In the genomic region with DNA sequence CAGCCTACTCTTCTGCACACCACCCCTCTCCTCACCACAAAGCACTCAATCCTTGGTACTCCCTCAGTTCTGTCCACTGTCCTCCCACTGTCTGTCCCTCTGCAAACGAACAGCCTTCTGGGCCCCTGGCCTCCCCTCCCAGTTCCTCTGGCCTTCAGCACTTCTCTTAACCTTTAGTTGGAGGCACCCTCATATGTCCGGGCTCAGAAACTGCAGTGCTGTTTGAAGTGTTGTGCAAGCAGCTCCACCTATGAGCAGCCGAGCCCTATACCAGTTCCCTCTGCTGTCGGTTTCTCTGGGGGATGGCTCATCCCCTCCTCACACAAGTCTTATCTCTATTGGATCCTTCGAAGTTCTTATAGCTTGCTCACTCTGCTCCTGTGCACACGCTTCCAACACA, we compare ENCODE assay signal across 27 mouse cellular contexts. TPM values are rescaled to one million over a fixed set of nuclear protein-coding genes. Genes with fewer than 3 reads are reported as not detected.
DNase-seq lines count a peak whose midpoint lies in the region; ATAC-seq and TF ChIP-seq lines count a peak whose summit lies in the region.
"Had no signal": no experiment of that assay in that cellular context is flagged by ENCODE, and none has a peak within 500 bp of the region (broad histone marks: within the 10 kb centered on the region; RNA-seq: fewer than 3 reads in every experiment).

No protein-coding gene starts in this region.

- peak; percentile 50; the same call in 1 of the 2 replicates for ATAC-seq in intestine, embryonic 16.5 days
- no peak for ATAC-seq in intestine, embryonic 15.5 days
- ATAC-seq in liver, embryonic 16.5 days (ENCODE audit: low read depth), result 0 out of 2 replicates have a peak, but pooled peaks have one; percentile 11
- peak; percentile 62 for ATAC-seq in megakaryocyte progenitor cell, adult 5-6 weeks (replicated peaks; ENCODE audit: poor library complexity)
- no peak for ATAC-seq in midbrain, embryonic 15.5 days (replicated peaks)
- ATAC-seq in hindbrain, embryonic 12.5 days (ENCODE audit: low FRiP score), result no peak
- ATAC-seq: activated CD4-positive, CD25-positive, alpha-beta regulatory T cell, adult 4 months; forebrain, embryonic 16.5 days; Patski had no signal

- TF ChIP-seq POLR2A in bone marrow, adult 2 months (IDR thresholded peaks at IDR 0.05; ENCODE audit: borderline replicate concordance, control insufficient read depth, low read depth, low read length), result no peak

- no peaks in the 10 kb centered on the region for H3K9me3 ChIP-seq in intestine, embryonic 16.5 days (ENCODE audit: control insufficient read depth, low read length)
- no peaks in the 10 kb centered on the region for H3K9me3 ChIP-seq in intestine, embryonic 15.5 days
- H3K9me3 ChIP-seq in liver, embryonic 16.5 days (replicated peaks; ENCODE audit: control insufficient read depth, low read length), result no peaks in the 10 kb centered on the region
- no peaks in the 10 kb centered on the region for H3K9me3 ChIP-seq in midbrain, embryonic 15.5 days
- H3K9me3 ChIP-seq in hindbrain, embryonic 12.5 days (replicated peaks), result no peaks in the 10 kb centered on the region
- H3K9me3 ChIP-seq: embryonic facial prominence, embryonic 13.5 days; forebrain, embryonic 12.5 days; heart, embryonic 15.5 days; hindbrain, embryonic 15.5 days had no signal

- no peaks in the 10 kb centered on the region for H3K27me3 ChIP-seq in intestine, embryonic 16.5 days (replicated peaks; ENCODE audit: control insufficient read depth, insufficient read depth, low read length)
- no peaks in the 10 kb centered on the region for H3K27me3 ChIP-seq in intestine, embryonic 15.5 days (replicated peaks)
- no peaks in the 10 kb centered on the region; the same call in 1 of the 2 replicates for H3K27me3 ChIP-seq in liver, embryonic 16.5 days (ENCODE audit: control insufficient read depth, insufficient read depth, low read depth, low read length)
- H3K27me3 ChIP-seq in midbrain, embryonic 15.5 days (replicated peaks), result no peaks in the 10 kb centered on the region; the same call in 1 of the 2 replicates
- no peaks in the 10 kb centered on the region for H3K27me3 ChIP-seq in hindbrain, embryonic 12.5 days
- H3K27me3 ChIP-seq: hindbrain, embryonic 15.5 days; Patski had no signal

- H3K4me2 ChIP-seq in intestine, embryonic 16.5 days (ENCODE audit: low read depth, low read length), result no peak overlapping the region
- no peak overlapping the region for H3K4me2 ChIP-seq in intestine, embryonic 15.5 days (replicated peaks)
- no peak overlapping the region for H3K4me2 ChIP-seq in liver, embryonic 16.5 days (ENCODE audit: low read depth, low read length)
- no peak overlapping the region for H3K4me2 ChIP-seq in midbrain, embryonic 15.5 days
- H3K4me2 ChIP-seq in hindbrain, embryonic 12.5 days (replicated peaks), result no peak overlapping the region
- H3K4me2 ChIP-seq: embryonic facial prominence, embryonic 13.5 days; forebrain, embryonic 12.5 days; heart, embryonic 11.5 days; heart, embryonic 15.5 days; hindbrain, embryonic 15.5 days had no signal

- no peak overlapping the region for H3K27ac ChIP-seq in intestine, embryonic 16.5 days (ENCODE audit: low read length)
- H3K27ac ChIP-seq in intestine, embryonic 15.5 days, result no peak overlapping the region
- peak overlapping the region; percentile 79 for H3K27ac ChIP-seq in bone marrow, adult 2 months (ENCODE audit: control insufficient read depth, insufficient read depth, low read depth, low read length, poor library complexity)
- H3K27ac ChIP-seq in liver, embryonic 16.5 days (ENCODE audit: low read length), result no peak overlapping the region
- no peak overlapping the region for H3K27ac ChIP-seq in midbrain, embryonic 15.5 days
- H3K27ac ChIP-seq in hindbrain, embryonic 12.5 days, result no peak overlapping the region
- H3K27ac ChIP-seq: embryonic facial prominence, embryonic 13.5 days; forebrain, embryonic 12.5 days; heart, adult 2 months; heart, embryonic 15.5 days; hindbrain, embryonic 15.5 days had no signal

- H3K4me3 ChIP-seq in intestine, embryonic 16.5 days (ENCODE audit: low read length), result no peak overlapping the region
- H3K4me3 ChIP-seq in intestine, embryonic 15.5 days (replicated peaks), result no peak overlapping the region
- peak overlapping the region; percentile 10 for H3K4me3 ChIP-seq in bone marrow, adult 2 months (replicated peaks; ENCODE audit: control insufficient read depth, low read depth, low read length)
- no peak overlapping the region for H3K4me3 ChIP-seq in liver, embryonic 16.5 days (ENCODE audit: low read depth, low read length)
- H3K4me3 ChIP-seq in midbrain, embryonic 15.5 days, result no peak overlapping the region
- no peak overlapping the region for H3K4me3 ChIP-seq in hindbrain, embryonic 12.5 days
- H3K4me3 ChIP-seq: embryonic facial prominence, embryonic 13.5 days; forebrain, embryonic 12.5 days; heart, adult 2 months; heart, embryonic 15.5 days; hindbrain, embryonic 15.5 days had no signal

- H3K36me3 ChIP-seq in intestine, embryonic 16.5 days (ENCODE audit: control insufficient read depth, insufficient read depth, low read length), result no peaks in the 10 kb centered on the region
- no peaks in the 10 kb centered on the region for H3K36me3 ChIP-seq in intestine, embryonic 15.5 days
- no peaks in the 10 kb centered on the region for H3K36me3 ChIP-seq in liver, embryonic 16.5 days (ENCODE audit: control insufficient read depth, insufficient read depth)
- H3K36me3 ChIP-seq in midbrain, embryonic 15.5 days (replicated peaks), result no peaks in the 10 kb centered on the region
- no peaks in the 10 kb centered on the region for H3K36me3 ChIP-seq in hindbrain, embryonic 12.5 days
- H3K36me3 ChIP-seq: embryonic facial prominence, embryonic 13.5 days; forebrain, embryonic 12.5 days; heart, embryonic 15.5 days; hindbrain, embryonic 15.5 days had no signal

- no peak for TF ChIP-seq CTCF in bone marrow, adult 2 months (IDR thresholded peaks at IDR 0.05; ENCODE audit: control insufficient read depth, insufficient read depth, low read length)

- H3K9ac ChIP-seq in intestine, embryonic 16.5 days (ENCODE audit: low read depth, low read length), result no peak overlapping the region
- no peak overlapping the region for H3K9ac ChIP-seq in intestine, embryonic 15.5 days
- H3K9ac ChIP-seq in liver, embryonic 16.5 days (ENCODE audit: low read depth, low read length), result no peak overlapping the region
- H3K9ac ChIP-seq in midbrain, embryonic 15.5 days, result no peak overlapping the region
- no peak overlapping the region for H3K9ac ChIP-seq in hindbrain, embryonic 12.5 days
- H3K9ac ChIP-seq: embryonic facial prominence, embryonic 13.5 days; forebrain, embryonic 12.5 days; heart, embryonic 15.5 days; hindbrain, embryonic 15.5 days had no signal

- H3K4me1 ChIP-seq in intestine, embryonic 16.5 days (ENCODE audit: control insufficient read depth, insufficient read depth, low read length), result no peaks in the 10 kb centered on the region
- H3K4me1 ChIP-seq in intestine, embryonic 15.5 days (replicated peaks), result no peaks in the 10 kb centered on the region
- H3K4me1 ChIP-seq in bone marrow, adult 2 months (ENCODE audit: control insufficient read depth, insufficient read depth, low read length), result peaks cover 15% of the 10 kb centered on the region
- H3K4me1 ChIP-seq in liver, embryonic 16.5 days (ENCODE audit: control insufficient read depth, low read depth, low read length), result no peaks in the 10 kb centered on the region; the same call in 1 of the 2 replicates
- H3K4me1 ChIP-seq in midbrain, embryonic 15.5 days, result no peaks in the 10 kb centered on the region
- H3K4me1 ChIP-seq in hindbrain, embryonic 12.5 days, result no peaks in the 10 kb centered on the region
- H3K4me1 ChIP-seq: embryonic facial prominence, embryonic 13.5 days; forebrain, embryonic 12.5 days; heart, embryonic 15.5 days; hindbrain, embryonic 15.5 days had no signal

- WGBS in intestine, embryonic 16.5 days, result 44% methylated on average over 6 of the region's 6 CpGs
- 40% methylated on average over 6 of the region's 6 CpGs for WGBS in intestine, embryonic 15.5 days
- WGBS in bone marrow, adult 2 months, result 18% methylated on average over 6 of the region's 6 CpGs
- 16% methylated on average over 6 of the region's 6 CpGs for WGBS in liver, embryonic 16.5 days (ENCODE audit: insufficient replicate concordance)
- 62% methylated on average over 6 of the region's 6 CpGs for WGBS in midbrain, embryonic 15.5 days
- WGBS in hindbrain, embryonic 12.5 days, result 73% methylated on average over 6 of the region's 6 CpGs

- DNase-seq in layer of hippocampus, postnatal 36 days, result no peak
- DNase-seq: adrenal gland, adult 2 months; adrenal gland, postnatal 25 days; cerebellum, adult 11 months; cerebellum, adult 9-10 months; cerebellum, postnatal 25 days; gastrocnemius, postnatal 10 days; heart, adult 2 months; heart, postnatal 14 days had no signal

RNA-seq across cellular contexts. Expression of a gene that starts 1.7 kb away (rescaled TPM):
- not detected in 2 replicates for polyA plus RNA-seq in intestine, embryonic 16.5 days (2015; fragmentation: Nextera tagmentation; extraction: Ambion mirVana)
- polyA plus RNA-seq in intestine, embryonic 15.5 days (2015; fragmentation: Nextera tagmentation; extraction: Ambion mirVana), result not detected in 2 replicates
- polyA plus RNA-seq in bone marrow, adult 2 months (2011; ENCODE audit: insufficient read depth, insufficient read length, low replicate concordance, missing spikeins), result 1.9 and 6.0 TPM in 2 replicates
- polyA plus RNA-seq in liver, embryonic 16.5 days (2015; fragmentation: Nextera tagmentation; extraction: Ambion mirVana), result 0.09 and 0.27 TPM in 2 replicates
- total RNA-seq in megakaryocyte progenitor cell, adult 5-6 weeks (2015), result 0.81 TPM in 1 of 2 replicates, not detected in the other
- total RNA-seq in megakaryocyte progenitor cell, adult 5-6 weeks (2017), result 0.29 and 1.1 TPM in 2 replicates
- total RNA-seq in layer of hippocampus, postnatal 36 days (2021), result not detected
- not detected in 2 replicates for polyA plus RNA-seq in midbrain, embryonic 15.5 days (2015; fragmentation: Nextera tagmentation; extraction: Ambion mirVana)
- not detected in 2 replicates for polyA plus RNA-seq in hindbrain, embryonic 12.5 days (2016; fragmentation: Nextera tagmentation; extraction: Ambion mirVana)
- total RNA-seq: adrenal gland, adult 2 months; adrenal gland, postnatal 25 days; gastrocnemius, postnatal 10 days; gastrocnemius, postnatal 4 days; heart, adult 2 months; heart, postnatal 14 days had no signal
- polyA plus RNA-seq: activated CD4-positive, CD25-positive, alpha-beta regulatory T cell, adult 4 months; C2C12; embryonic facial prominence, embryonic 13.5 days; forebrain, embryonic 12.5 days; forebrain, embryonic 16.5 days; frontal cortex, adult 2 months; heart, adult 2 months; heart, embryonic 11.5 days; hindbrain, embryonic 15.5 days had no signal

RNA-seq across cellular contexts. Expression of a gene that starts 10.8 kb away (rescaled TPM):
- 44.7 and 54.7 TPM in 2 replicates for polyA plus RNA-seq in intestine, embryonic 16.5 days (2015; fragmentation: Nextera tagmentation; extraction: Ambion mirVana)
- polyA plus RNA-seq in intestine, embryonic 15.5 days (2015; fragmentation: Nextera tagmentation; extraction: Ambion mirVana), result 34.4 and 34.9 TPM in 2 replicates
- 98.2 and 269 TPM in 2 replicates for polyA plus RNA-seq in bone marrow, adult 2 months (2011; ENCODE audit: insufficient read depth, insufficient read length, low replicate concordance, missing spikeins)
- polyA plus RNA-seq in liver, embryonic 16.5 days (2015; fragmentation: Nextera tagmentation; extraction: Ambion mirVana), result 11.7 and 11.9 TPM in 2 replicates
- total RNA-seq in megakaryocyte progenitor cell, adult 5-6 weeks (2015), result 33.0 and 36.3 TPM in 2 replicates
- 9.2 and 19.9 TPM in 2 replicates for total RNA-seq in megakaryocyte progenitor cell, adult 5-6 weeks (2017)
- total RNA-seq in layer of hippocampus, postnatal 36 days (2021), result 10 to 100 TPM; 28.3 to 32.9 TPM
- 34.1 and 35.6 TPM in 2 replicates for polyA plus RNA-seq in midbrain, embryonic 15.5 days (2015; fragmentation: Nextera tagmentation; extraction: Ambion mirVana)
- 31.7 and 33.7 TPM in 2 replicates for polyA plus RNA-seq in hindbrain, embryonic 12.5 days (2016; fragmentation: Nextera tagmentation; extraction: Ambion mirVana)

RNA-seq across cellular contexts. Expression of a gene that starts 11.7 kb away (rescaled TPM):
- 0.65 and 1.5 TPM in 2 replicates for polyA plus RNA-seq in intestine, embryonic 16.5 days (2015; fragmentation: Nextera tagmentation; extraction: Ambion mirVana)
- polyA plus RNA-seq in intestine, embryonic 15.5 days (2015; fragmentation: Nextera tagmentation; extraction: Ambion mirVana), result 0.75 and 1.8 TPM in 2 replicates
- 21.2 and 45.7 TPM in 2 replicates for polyA plus RNA-seq in bone marrow, adult 2 months (2011; ENCODE audit: insufficient read depth, insufficient read length, low replicate concordance, missing spikeins)
- polyA plus RNA-seq in liver, embryonic 16.5 days (2015; fragmentation: Nextera tagmentation; extraction: Ambion mirVana), result 2.3 and 2.4 TPM in 2 replicates
- total RNA-seq in megakaryocyte progenitor cell, adult 5-6 weeks (2015), result 1.1 and 1.9 TPM in 2 replicates
- 4.2 and 4.9 TPM in 2 replicates for total RNA-seq in megakaryocyte progenitor cell, adult 5-6 weeks (2017)
- under 1 TPM; 0.40 to 0.42 TPM for total RNA-seq in layer of hippocampus, postnatal 36 days (2021)
- 0.32 and 0.38 TPM in 2 replicates for polyA plus RNA-seq in midbrain, embryonic 15.5 days (2015; fragmentation: Nextera tagmentation; extraction: Ambion mirVana)
- polyA plus RNA-seq in hindbrain, embryonic 12.5 days (2016; fragmentation: Nextera tagmentation; extraction: Ambion mirVana), result 0.39 and 0.43 TPM in 2 replicates

RNA-seq across cellular contexts. Expression of a gene that starts 30.2 kb away (rescaled TPM):
- 180 and 194 TPM in 2 replicates for polyA plus RNA-seq in intestine, embryonic 16.5 days (2015; fragmentation: Nextera tagmentation; extraction: Ambion mirVana)
- polyA plus RNA-seq in intestine, embryonic 15.5 days (2015; fragmentation: Nextera tagmentation; extraction: Ambion mirVana), result 190 and 217 TPM in 2 replicates
- polyA plus RNA-seq in bone marrow, adult 2 months (2011; ENCODE audit: insufficient read depth, insufficient read length, low replicate concordance, missing spikeins), result 52.3 and 90.2 TPM in 2 replicates
- 87.8 and 93.1 TPM in 2 replicates for polyA plus RNA-seq in liver, embryonic 16.5 days (2015; fragmentation: Nextera tagmentation; extraction: Ambion mirVana)
- 198 and 210 TPM in 2 replicates for total RNA-seq in megakaryocyte progenitor cell, adult 5-6 weeks (2015)
- total RNA-seq in megakaryocyte progenitor cell, adult 5-6 weeks (2017), result 226 and 261 TPM in 2 replicates
- total RNA-seq in layer of hippocampus, postnatal 36 days (2021), result 100 to 1,000 TPM; 172 to 177 TPM
- polyA plus RNA-seq in midbrain, embryonic 15.5 days (2015; fragmentation: Nextera tagmentation; extraction: Ambion mirVana), result 173 and 186 TPM in 2 replicates
- polyA plus RNA-seq in hindbrain, embryonic 12.5 days (2016; fragmentation: Nextera tagmentation; extraction: Ambion mirVana), result 201 and 206 TPM in 2 replicates

RNA-seq across cellular contexts. Expression of a gene that starts 34.2 kb away (rescaled TPM):
- polyA plus RNA-seq in intestine, embryonic 16.5 days (2015; fragmentation: Nextera tagmentation; extraction: Ambion mirVana), result 70.8 and 73.3 TPM in 2 replicates
- 53.4 and 111 TPM in 2 replicates for polyA plus RNA-seq in intestine, embryonic 15.5 days (2015; fragmentation: Nextera tagmentation; extraction: Ambion mirVana)
- polyA plus RNA-seq in bone marrow, adult 2 months (2011; ENCODE audit: insufficient read depth, insufficient read length, low replicate concordance, missing spikeins), result 28.1 and 37.6 TPM in 2 replicates
- polyA plus RNA-seq in liver, embryonic 16.5 days (2015; fragmentation: Nextera tagmentation; extraction: Ambion mirVana), result 4.2 and 5.8 TPM in 2 replicates
- 0.17 and 1.6 TPM in 2 replicates for total RNA-seq in megakaryocyte progenitor cell, adult 5-6 weeks (2015)
- 0.92 and 1.3 TPM in 2 replicates for total RNA-seq in megakaryocyte progenitor cell, adult 5-6 weeks (2017)
- 1 to 10 TPM; 7.5 to 7.9 TPM for total RNA-seq in layer of hippocampus, postnatal 36 days (2021)
- 11.5 and 13.0 TPM in 2 replicates for polyA plus RNA-seq in midbrain, embryonic 15.5 days (2015; fragmentation: Nextera tagmentation; extraction: Ambion mirVana)
- polyA plus RNA-seq in hindbrain, embryonic 12.5 days (2016; fragmentation: Nextera tagmentation; extraction: Ambion mirVana), result 2.8 and 3.8 TPM in 2 replicates

Comparison
In these comparisons a context has a peak if more than half of its experiments do, and no peak if none do; other contexts are left out.
1. ATAC-seq: peak in intestine, embryonic 16.5 days (single experiment), liver, embryonic 16.5 days (single experiment) and megakaryocyte progenitor cell, adult 5-6 weeks (single experiment); none in intestine, embryonic 15.5 days (single experiment), midbrain, embryonic 15.5 days (single experiment) and hindbrain, embryonic 12.5 days (single experiment).